Mouse (Mus musculus) MEL (cell line): Measurements from ENCODE around the gene Ppp1r1b.

Experiments
- CTCF ChIP-seq, 3 experiments: IDR thresholded peaks in 2 of 3; conservative IDR thresholded peaks in 1 of 3; 2 replicates each; pipeline ENCODE4 v1.5.1; 2011 to 2012; ENCODE audit warnings: low read length in 3 of 3, low read depth in 2 of 3, mild to moderate bottlenecking in 2 of 3, improper control_type of control experiment in 1 of 3, inconsistent platforms in 1 of 3, mixed read lengths in 1 of 3, moderate library complexity in 1 of 3; ENCODE audit not compliant: control insufficient read depth in 1 of 3, insufficient read depth in 1 of 3, poor library complexity in 1 of 3, severe bottlenecking in 1 of 3
- ETS1 ChIP-seq: IDR thresholded peaks from 2 replicates; pipeline ENCODE4 v1.6.1; 2012; ENCODE audit warnings: low read depth, mild to moderate bottlenecking, inconsistent platforms, low read length, improper control_type of control experiment, moderate library complexity
- MAFK ChIP-seq: IDR thresholded peaks from 2 replicates; pipeline ENCODE4 v1.6.1; 2011; ENCODE audit warnings: low read depth, mild to moderate bottlenecking, low read length, improper control_type of control experiment, borderline replicate concordance
- RCOR1 ChIP-seq: IDR thresholded peaks from 2 replicates; pipeline ENCODE4 v1.6.1; 2012; ENCODE audit warnings: low read depth, mild to moderate bottlenecking, inconsistent platforms, low read length, improper control_type of control experiment
- ZMIZ1 ChIP-seq: IDR thresholded peaks from 2 replicates; pipeline ENCODE4 v1.6.1; 2012; ENCODE audit warnings: low read depth, mild to moderate bottlenecking, inconsistent platforms, low read length, improper control_type of control experiment, moderate library complexity

- no peak for TF ChIP-seq ZMIZ1
- TF ChIP-seq MAFK = no peak
- TF ChIP-seq RCOR1 = no peak
- TF ChIP-seq ETS1 = no peak
- TF ChIP-seq CTCF (IDR thresholded peaks at IDR 0.05 in 2 of 3, conservative IDR thresholded peaks at IDR 0.05 in 1 of 3; ENCODE audit: control insufficient read depth in 1 of 3, insufficient read depth in 1 of 3, low read depth in 2 of 3, low read length in 3 of 3, poor library complexity in 1 of 3, severe bottlenecking in 1 of 3) = no peak
These were observed 31.9 kb downstream of the Ppp1r1b start for GRCm38 (mm10) chr11:98380106-98380505.
